Mouse (Mus musculus): ENCODE measurements around the gene Fa2h. TPM values are rescaled to one million over a fixed set of nuclear protein-coding genes. Genes with fewer than 3 reads are reported as not detected.

The Fa2h gene
- polyA plus RNA-seq, 1 experiment: 0.80 TPM

- H3K4me3 ChIP-seq (replicated peaks; ENCODE audit: extremely low read depth, low read depth, low read length): no peak overlapping the region
- TF ChIP-seq POLR2A (IDR thresholded peaks at IDR 0.05; ENCODE audit: borderline replicate concordance, extremely low read depth, low read depth, low read length): no peak
- TF ChIP-seq CTCF (IDR thresholded peaks at IDR 0.05; ENCODE audit: insufficient read depth, low read length): no peak
- H3K4me1 ChIP-seq (ENCODE audit: control insufficient read depth, insufficient read depth, low read length): no peaks in the 10 kb centered on the region
- 72% methylated on average over 8 of the region's 8 CpGs for WGBS
- DNase-seq: no peak
Measured at GRCm38 (mm10) chr8:111363489-111363888, 30.1 kb downstream of the Fa2h start.

DNA sequence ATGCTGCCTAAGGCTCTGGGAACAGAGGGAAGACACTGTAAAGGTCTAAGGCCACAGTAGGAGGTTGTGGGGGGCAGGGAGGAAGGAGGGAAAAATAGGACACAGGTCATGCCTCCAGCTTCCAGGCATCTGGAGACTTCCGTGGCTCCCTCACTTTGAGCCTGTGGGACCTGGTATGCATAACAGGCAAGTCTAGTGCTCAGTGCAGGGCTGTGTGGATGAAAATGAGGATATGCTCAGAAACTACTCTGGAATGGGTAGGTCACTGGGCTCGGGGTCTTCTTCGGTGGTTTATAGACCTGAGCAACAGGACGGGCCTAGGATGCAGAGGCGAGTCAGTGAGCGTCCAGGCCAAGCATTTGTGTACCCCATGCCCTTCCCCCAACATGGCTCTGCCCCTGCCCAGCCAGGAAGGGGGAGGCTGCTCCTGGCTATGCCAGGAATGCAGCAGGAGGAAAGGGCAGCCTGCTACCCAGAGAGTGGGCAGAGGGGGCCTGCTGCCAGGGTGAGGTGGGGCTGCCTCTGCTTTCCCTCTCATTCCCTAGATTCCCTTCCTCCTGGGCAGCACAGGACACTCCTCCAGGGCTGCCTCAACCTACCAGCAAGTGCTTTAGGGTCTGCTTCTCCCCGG, 32.9 kb downstream of the Fa2h start:
- H3K4me1 ChIP-seq (ENCODE audit: control insufficient read depth, insufficient read depth, low read length): no peaks in the 10 kb centered on the region
- WGBS: 58% methylated on average over 7 of the region's 7 CpGs
- no peak overlapping the region for H3K4me3 ChIP-seq (replicated peaks; ENCODE audit: extremely low read depth, low read depth, low read length)
- no peak for DNase-seq
- TF ChIP-seq CTCF (IDR thresholded peaks at IDR 0.05; ENCODE audit: insufficient read depth, low read length) (no peak), POLR2A (IDR thresholded peaks at IDR 0.05; ENCODE audit: borderline replicate concordance, extremely low read depth, low read depth, low read length) (no peak)

GRCm38 (mm10) chr8:111359936-111360335, 33.7 kb downstream of the Fa2h start:
- 70% methylated on average over 5 of the region's 5 CpGs for WGBS
- H3K4me1 ChIP-seq (ENCODE audit: control insufficient read depth, insufficient read depth, low read length): no peaks in the 10 kb centered on the region
- DNase-seq: no peak
- TF ChIP-seq POLR2A (IDR thresholded peaks at IDR 0.05; ENCODE audit: borderline replicate concordance, extremely low read depth, low read depth, low read length): no peak
- no peak for TF ChIP-seq CTCF (IDR thresholded peaks at IDR 0.05; ENCODE audit: insufficient read depth, low read length)
- no peak overlapping the region for H3K4me3 ChIP-seq (replicated peaks; ENCODE audit: extremely low read depth, low read depth, low read length)

DNA sequence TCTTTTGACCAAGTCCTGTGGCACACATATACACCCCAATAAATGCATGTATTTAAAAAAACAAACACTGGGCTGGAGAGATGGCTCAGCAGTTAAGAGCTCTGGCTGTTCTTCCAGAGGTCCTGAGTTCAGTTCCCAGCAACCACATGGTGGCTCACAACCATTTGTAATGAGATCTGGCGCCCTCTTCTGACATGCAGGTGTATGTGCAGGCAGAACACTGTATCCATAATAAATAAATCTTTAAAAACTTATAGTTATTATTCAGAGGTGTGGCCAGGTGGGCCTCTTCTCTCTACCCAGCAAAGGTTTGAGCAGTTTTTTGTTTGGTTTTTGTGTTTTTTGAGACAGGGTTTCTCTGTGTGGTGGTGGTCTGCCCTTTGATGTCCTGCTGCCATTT, 34.7 kb downstream of the Fa2h start:
- H3K4me1 ChIP-seq (ENCODE audit: control insufficient read depth, insufficient read depth, low read length): no peaks in the 10 kb centered on the region
- no peak overlapping the region for H3K4me3 ChIP-seq (replicated peaks; ENCODE audit: extremely low read depth, low read depth, low read length)
- WGBS: 63% methylated on average over 1 of the region's 1 CpGs
- TF ChIP-seq CTCF (IDR thresholded peaks at IDR 0.05; ENCODE audit: insufficient read depth, low read length) (no peak), POLR2A (IDR thresholded peaks at IDR 0.05; ENCODE audit: borderline replicate concordance, extremely low read depth, low read depth, low read length) (no peak)
- no peak for DNase-seq

- TF ChIP-seq CTCF (IDR thresholded peaks at IDR 0.05; ENCODE audit: insufficient read depth, low read length) (no peak), POLR2A (IDR thresholded peaks at IDR 0.05; ENCODE audit: borderline replicate concordance, extremely low read depth, low read depth, low read length) (no peak)
- Histone ChIP-seq H3K4me1 (ENCODE audit: control insufficient read depth, insufficient read depth, low read length) (no peaks in the 10 kb centered on the region), H3K4me3 (replicated peaks; ENCODE audit: extremely low read depth, low read depth, low read length) (no peak overlapping the region)
- WGBS: 86% methylated on average over 4 of the region's 4 CpGs
- no peak for DNase-seq
Measured at GRCm38 (mm10) chr8:111357433-111357832, 36.2 kb downstream of the Fa2h start.

GRCm38 (mm10) chr8:111353497-111353896, 40.1 kb downstream of the Fa2h start:
- no peak for TF ChIP-seq POLR2A (IDR thresholded peaks at IDR 0.05; ENCODE audit: borderline replicate concordance, extremely low read depth, low read depth, low read length)
- TF ChIP-seq CTCF (IDR thresholded peaks at IDR 0.05; ENCODE audit: insufficient read depth, low read length): no peak
- no peak for DNase-seq
- Histone ChIP-seq H3K4me1 (ENCODE audit: control insufficient read depth, insufficient read depth, low read length) (no peaks in the 10 kb centered on the region), H3K4me3 (replicated peaks; ENCODE audit: extremely low read depth, low read depth, low read length) (no peak overlapping the region)
- WGBS: 81% methylated on average over 9 of the region's 9 CpGs

- no peak for TF ChIP-seq POLR2A (IDR thresholded peaks at IDR 0.05; ENCODE audit: borderline replicate concordance, extremely low read depth, low read depth, low read length)
- TF ChIP-seq CTCF (IDR thresholded peaks at IDR 0.05; ENCODE audit: insufficient read depth, low read length): no peak
- H3K4me1 ChIP-seq (ENCODE audit: control insufficient read depth, insufficient read depth, low read length): no peaks in the 10 kb centered on the region
- DNase-seq: no peak
- 79% methylated on average over 5 of the region's 5 CpGs for WGBS
- no peak overlapping the region for H3K4me3 ChIP-seq (replicated peaks; ENCODE audit: extremely low read depth, low read depth, low read length)
Measured at GRCm38 (mm10) chr8:111352289-111352688, 41.3 kb downstream of the Fa2h start.

DNA sequence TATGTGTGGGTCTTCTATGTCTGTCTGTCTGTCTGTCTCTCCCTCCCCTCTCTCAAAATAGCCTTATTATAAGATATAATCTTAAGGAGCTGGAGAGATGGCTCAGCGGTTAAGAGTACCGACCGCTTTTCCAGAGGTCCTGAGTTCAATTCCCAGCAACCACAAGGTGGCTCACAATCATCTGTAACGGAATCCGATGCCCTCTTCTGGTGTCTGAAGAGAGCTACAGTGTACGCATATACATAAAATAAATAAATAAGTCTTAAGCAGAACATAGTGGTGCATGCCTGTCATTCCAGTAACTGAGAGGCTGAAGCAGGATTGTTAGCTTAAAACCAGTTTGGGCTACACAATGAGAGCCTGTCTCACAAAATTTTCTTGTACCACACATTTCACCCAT, 43.0 kb downstream of the Fa2h start:
- no peaks in the 10 kb centered on the region for H3K4me1 ChIP-seq (ENCODE audit: control insufficient read depth, insufficient read depth, low read length)
- no peak for TF ChIP-seq POLR2A (IDR thresholded peaks at IDR 0.05; ENCODE audit: borderline replicate concordance, extremely low read depth, low read depth, low read length)
- TF ChIP-seq CTCF (IDR thresholded peaks at IDR 0.05; ENCODE audit: insufficient read depth, low read length): no peak
- WGBS: 78% methylated on average over 6 of the region's 6 CpGs

DNA sequence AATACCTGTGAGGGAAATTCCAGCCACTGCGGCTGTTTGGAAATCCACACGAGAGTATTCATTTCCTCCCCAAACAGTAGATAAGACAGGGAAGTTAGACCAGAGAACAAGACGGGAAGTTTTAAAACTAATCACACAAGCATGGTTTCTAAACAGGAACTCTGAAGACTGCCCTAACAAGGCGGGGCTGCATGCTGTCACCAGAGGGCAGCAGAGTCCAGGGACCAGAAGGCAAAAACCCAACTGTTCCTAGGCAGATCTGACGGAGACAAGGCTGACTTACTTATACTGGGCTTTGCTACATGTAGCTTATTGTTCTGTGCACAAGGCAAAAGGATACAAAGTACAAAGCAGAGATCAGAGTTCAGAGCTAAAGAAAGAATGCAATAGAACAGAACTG, 50.4 kb downstream of the Fa2h start:
- 3% methylated on average over 5 of the region's 5 CpGs for WGBS
- no peak overlapping the region for H3K4me3 ChIP-seq (replicated peaks; ENCODE audit: extremely low read depth, low read depth, low read length)
- DNase-seq: peak; percentile 78
- TF ChIP-seq CTCF (IDR thresholded peaks at IDR 0.05; ENCODE audit: insufficient read depth, low read length): peak; percentile 100
- no peak for TF ChIP-seq POLR2A (IDR thresholded peaks at IDR 0.05; ENCODE audit: borderline replicate concordance, extremely low read depth, low read depth, low read length)
- 0 out of 2 replicates have a peak, but pooled peaks cover 3% of the 10 kb centered on the region for H3K4me1 ChIP-seq (ENCODE audit: control insufficient read depth, insufficient read depth, low read length)

More for the DNA sequence above, 43.0 kb downstream of the Fa2h start:
- H3K4me3 ChIP-seq (replicated peaks; ENCODE audit: extremely low read depth, low read depth, low read length): no peak overlapping the region
- DNase-seq: no peak

DNA sequence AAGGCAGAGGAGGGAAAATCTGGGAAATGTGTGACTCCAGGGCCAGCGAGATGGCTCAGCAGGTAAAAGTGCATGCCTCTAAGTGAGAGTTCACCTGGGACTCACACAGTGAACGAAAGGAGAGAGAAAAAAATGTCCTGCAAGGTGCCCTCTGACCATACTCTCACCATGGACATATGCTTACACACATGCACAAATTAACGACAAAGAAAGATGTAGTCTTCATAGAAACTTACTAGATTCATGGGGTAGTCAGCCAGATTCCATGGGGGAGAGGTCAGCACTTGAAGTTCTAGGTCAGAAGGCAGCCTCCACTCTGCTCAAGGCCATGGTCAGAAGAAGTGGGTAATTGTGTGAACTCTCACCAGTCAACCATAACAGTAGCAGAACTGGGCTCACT, 53.4 kb downstream of the Fa2h start:
- DNase-seq: no peak
- Histone ChIP-seq H3K4me1 (ENCODE audit: control insufficient read depth, insufficient read depth, low read length) (peaks cover 3% of the 10 kb centered on the region; the same call in 1 of the 2 replicates), H3K4me3 (replicated peaks; ENCODE audit: extremely low read depth, low read depth, low read length) (no peak overlapping the region)
- WGBS: 73% methylated on average over 3 of the region's 3 CpGs
- no peak for TF ChIP-seq CTCF (IDR thresholded peaks at IDR 0.05; ENCODE audit: insufficient read depth, low read length)
- no peak for TF ChIP-seq POLR2A (IDR thresholded peaks at IDR 0.05; ENCODE audit: borderline replicate concordance, extremely low read depth, low read depth, low read length)

All from lung, adult 2 months (tissue).